Mouse (Mus musculus): ENCODE results near the gene Olfr1254.

The Olfr1254 gene

DNA sequence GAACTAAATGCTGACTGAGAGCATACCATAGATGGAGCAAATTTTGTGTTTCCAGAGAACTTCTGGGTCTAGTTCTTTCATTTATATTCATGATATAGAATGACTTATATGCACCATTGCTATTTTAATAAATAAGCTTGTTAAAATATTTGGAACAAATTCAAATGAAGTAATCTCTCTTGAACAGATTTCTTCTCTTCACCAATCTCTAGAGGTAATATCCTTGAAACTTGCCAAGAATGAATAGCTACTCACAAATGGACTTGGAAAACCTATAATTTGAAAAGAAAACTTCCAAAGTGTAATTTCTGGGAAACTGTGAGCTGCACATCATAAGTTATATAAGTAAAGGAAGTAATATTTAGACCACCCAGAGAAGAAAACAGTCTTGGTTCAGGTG is at the start of gene Olfr1254:
TSS of gene Olfr1254 (minus strand) at position 101 of the 400 bp plus-strand sequence.
- no peak for DNase-seq

DNA sequence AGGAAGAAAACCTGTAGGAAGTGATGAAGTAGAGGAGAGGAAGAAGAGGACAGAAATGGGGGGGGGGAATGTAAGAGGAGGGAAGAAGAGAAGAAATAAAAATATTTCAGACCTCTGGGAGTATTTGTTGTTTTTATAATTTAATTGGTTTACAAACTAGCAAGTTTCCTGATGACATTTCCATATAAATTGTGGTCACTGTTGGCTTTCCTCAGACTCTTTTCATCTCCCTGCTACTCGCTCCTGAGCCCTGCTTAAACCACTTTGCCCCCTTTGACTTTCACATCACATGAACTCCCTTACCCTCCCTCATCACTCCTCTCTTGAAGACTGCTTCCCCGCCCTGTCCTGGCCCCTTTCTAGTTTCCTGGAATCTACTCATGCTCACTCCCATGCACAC is 48.0 kb upstream of the Olfr1254 start, which contains the start of gene Olfr1256:
TSS of gene Olfr1256 (minus strand) at position 101 of the 400 bp plus-strand sequence.
- no peak for DNase-seq

DNA sequence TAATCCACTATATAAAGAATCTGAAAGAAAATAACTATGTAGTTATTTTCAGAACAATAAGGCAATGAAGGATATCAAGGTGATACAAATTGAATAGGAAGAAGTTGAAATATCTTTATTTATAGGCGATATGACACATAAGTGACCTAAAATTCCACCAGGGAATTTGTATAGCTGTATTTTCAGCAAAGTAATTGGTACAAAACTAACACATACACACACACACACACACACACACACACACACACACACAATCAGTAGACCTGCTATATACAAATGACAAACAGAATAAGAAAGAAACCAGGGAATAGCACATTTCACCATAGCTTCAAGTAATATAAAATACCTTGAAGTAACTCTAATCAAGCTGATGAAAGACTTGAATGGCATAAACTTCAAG is 26.8 kb upstream of the Olfr1254 start:
- no peak for DNase-seq

DNA sequence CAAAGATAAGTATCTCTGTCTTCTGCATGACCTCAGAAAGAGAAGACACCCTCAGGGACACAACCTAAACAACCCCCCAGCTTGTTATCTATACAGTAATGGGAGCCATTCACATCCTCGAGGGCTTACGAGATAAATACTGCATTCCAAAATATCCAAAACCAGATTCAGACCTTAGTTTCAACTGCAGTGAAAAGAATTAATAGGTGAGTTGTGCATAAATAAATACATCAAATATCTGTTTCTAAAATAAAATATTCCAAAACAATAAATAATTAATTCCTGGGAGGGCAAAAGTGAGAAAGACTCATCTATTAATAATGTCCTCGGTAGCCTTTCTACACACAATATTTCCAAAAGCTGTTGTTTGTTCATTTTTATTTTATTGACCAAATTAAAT is 18.3 kb upstream of the Olfr1254 start, which contains the start of gene Olfr1255:
TSS of gene Olfr1255 (plus strand) at position 301 of the 400 bp plus-strand sequence.
- DNase-seq, result no peak

DNA sequence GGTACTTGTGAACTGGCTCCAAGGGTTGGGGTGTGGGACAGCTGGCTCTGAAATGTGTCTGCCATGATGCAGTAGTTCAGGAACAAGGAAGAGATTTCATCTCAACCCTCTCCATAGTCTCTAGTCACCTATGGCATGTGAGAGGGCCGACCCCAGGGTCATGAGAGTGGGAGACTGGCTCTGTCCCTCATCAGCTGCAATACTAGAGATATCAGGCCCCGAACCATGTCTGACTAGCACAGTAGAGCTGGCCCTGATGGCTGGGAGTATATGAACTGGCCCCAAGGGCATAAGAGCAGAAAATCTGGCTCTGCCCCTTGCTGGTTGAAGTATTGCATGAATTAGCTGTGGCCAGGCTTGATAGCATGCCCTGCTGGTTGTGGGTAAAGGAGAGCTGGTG is 17.3 kb upstream of the Olfr1254 start:
- no peak for DNase-seq

DNA sequence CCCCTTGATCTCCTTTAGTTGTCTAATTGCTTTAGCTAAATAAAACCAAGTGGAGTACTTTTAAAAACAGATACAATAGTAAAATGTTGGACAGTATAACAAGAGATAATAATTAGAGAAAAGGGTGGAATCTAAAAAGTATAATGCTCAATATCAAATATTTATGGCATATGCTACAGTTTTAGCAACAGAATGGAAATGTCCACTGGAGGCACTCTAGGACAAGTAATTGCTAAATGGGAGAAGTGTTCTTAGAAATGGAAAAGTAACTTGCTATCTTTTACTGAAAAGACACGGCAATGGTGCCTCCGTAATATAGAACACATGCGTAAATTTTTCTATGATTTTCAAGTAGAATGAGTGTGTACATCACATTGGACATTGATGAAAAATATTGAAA is 6.2 kb upstream of the Olfr1254 start:
- no peak for DNase-seq

DNA sequence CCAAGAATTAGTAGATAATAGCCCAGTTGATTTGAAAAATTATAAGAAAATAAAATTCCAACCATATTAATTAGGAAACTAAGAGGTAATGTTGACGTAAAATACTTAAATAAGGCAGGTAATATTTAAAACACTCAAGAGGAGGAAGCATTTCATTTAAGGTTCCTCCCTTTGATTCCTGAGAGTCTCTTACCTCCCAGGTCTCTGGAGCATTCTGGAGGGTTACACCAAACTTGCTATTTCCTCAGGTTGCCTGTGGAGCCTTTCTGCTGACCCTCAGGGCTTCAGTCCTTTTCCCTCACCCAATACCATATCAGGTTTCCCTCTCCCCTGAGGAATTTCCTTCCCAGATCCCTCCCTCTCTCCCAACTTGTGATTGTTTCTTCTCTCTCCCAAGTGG is 36.4 kb downstream of the Olfr1254 start, which contains the start of gene Olfr1253:
TSS of gene Olfr1253 (minus strand) at position 101 of the 400 bp plus-strand sequence.
- DNase-seq, result no peak
